Mouse (Mus musculus): ENCODE data around the gene Arid3b. TPM values are rescaled to one million over a fixed set of nuclear protein-coding genes. Genes with fewer than 3 reads are reported as not detected.

Arid3b gene
- polyA plus RNA-seq, 1 experiment: 70.3 TPM

DNA sequence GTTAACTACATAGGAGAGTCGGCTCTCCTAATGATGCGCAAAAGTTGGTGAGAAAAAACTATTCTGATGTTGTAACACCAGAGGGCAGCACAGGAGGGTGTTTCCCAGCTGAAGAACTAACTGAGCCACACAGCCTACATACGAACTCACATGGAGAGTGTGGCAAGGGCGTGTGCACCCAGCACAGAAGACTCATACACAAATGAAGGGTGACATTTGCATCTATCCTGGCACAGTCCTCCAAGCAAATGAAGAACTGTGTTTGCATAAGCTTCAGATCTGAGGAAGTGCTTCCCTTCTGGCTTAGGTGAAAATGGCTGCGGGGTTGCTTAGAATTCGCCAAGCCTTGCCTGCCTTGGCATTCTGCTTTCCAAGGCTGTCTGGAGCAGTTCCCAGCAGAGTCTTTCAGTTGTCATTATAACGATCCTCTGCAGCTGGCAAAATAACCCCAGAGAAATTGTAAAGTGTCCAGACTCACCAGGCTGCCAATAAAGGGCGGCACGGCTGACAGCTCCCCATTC, 25.4 kb upstream of the Arid3b start:
- H3K4me3 ChIP-seq (ENCODE audit: control insufficient read depth, insufficient read depth, low read length): no peak overlapping the region
- no peaks in the 10 kb centered on the region for H3K36me3 ChIP-seq (ENCODE audit: control insufficient read depth, insufficient read depth, low read length)
- TF ChIP-seq POLR2A (IDR thresholded peaks at IDR 0.05; ENCODE audit: control insufficient read depth, extremely low read depth, insufficient read depth, low read length, poor library complexity) (no peak), CTCF (IDR thresholded peaks at IDR 0.05; ENCODE audit: borderline replicate concordance, control insufficient read depth, extremely low read depth, insufficient read depth, low read length, poor library complexity) (no peak)
- peak; percentile 69 for DNase-seq
- no peak overlapping the region for H3K27ac ChIP-seq (ENCODE audit: control insufficient read depth, insufficient read depth, low read length)
- 51% methylated on average over 9 of the region's 9 CpGs for WGBS
- no peaks in the 10 kb centered on the region for H3K27me3 ChIP-seq (ENCODE audit: control insufficient read depth, insufficient read depth, low read length)
- H3K4me1 ChIP-seq (replicated peaks; ENCODE audit: control insufficient read depth, insufficient read depth, low read length): 0 out of 2 replicates have a peak, but pooled peaks cover 2% of the 10 kb centered on the region

DNA sequence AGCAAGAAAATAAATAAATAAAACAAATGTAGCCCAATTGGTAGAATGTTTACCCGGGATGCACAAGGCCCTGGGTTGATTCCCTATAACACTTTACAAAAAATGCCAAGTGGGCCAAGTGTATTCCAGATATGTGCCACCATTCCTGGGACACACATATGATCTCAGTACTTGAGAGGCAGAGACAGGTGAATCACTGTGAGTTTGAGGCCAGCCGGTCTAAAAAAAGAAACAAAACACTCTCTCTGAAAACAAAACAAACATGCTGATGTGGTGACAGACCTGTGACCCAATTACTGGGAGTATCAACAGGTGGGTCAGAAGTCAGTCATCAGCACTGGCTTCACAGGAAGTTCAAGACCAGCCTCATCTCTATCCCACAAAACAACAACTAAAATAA, 19.9 kb upstream of the Arid3b start:
- Histone ChIP-seq H3K4me1 (replicated peaks; ENCODE audit: control insufficient read depth, insufficient read depth, low read length) (no peaks in the 10 kb centered on the region), H3K27me3 (ENCODE audit: control insufficient read depth, insufficient read depth, low read length) (no peaks in the 10 kb centered on the region), H3K27ac (ENCODE audit: control insufficient read depth, insufficient read depth, low read length) (no peak overlapping the region), H3K4me3 (ENCODE audit: control insufficient read depth, insufficient read depth, low read length) (no peak overlapping the region), H3K36me3 (ENCODE audit: control insufficient read depth, insufficient read depth, low read length) (no peaks in the 10 kb centered on the region)
- no peak for DNase-seq
- WGBS: 95% methylated on average over 2 of the region's 2 CpGs
- no peak for TF ChIP-seq CTCF (IDR thresholded peaks at IDR 0.05; ENCODE audit: borderline replicate concordance, control insufficient read depth, extremely low read depth, insufficient read depth, low read length, poor library complexity)
- TF ChIP-seq POLR2A (IDR thresholded peaks at IDR 0.05; ENCODE audit: control insufficient read depth, extremely low read depth, insufficient read depth, low read length, poor library complexity): no peak

DNA sequence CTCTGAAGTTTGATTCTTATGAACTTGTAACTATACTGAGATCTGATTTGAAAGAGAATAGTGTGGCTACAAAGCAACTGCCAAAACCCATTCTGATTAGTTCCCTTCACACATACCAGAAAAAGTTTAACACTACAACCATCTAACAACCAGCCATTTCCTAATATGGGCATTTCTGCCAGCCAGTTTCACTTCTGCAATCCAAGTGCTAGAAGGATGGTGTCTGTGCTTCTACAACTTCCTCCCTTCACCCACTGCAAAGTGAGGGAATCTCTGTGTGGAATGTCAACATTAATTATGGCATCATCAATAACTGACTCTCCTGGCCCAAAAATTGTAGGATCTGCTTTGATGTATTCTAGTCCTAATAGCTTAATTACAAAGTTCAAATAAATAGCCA, 17.7 kb upstream of the Arid3b start:
- Histone ChIP-seq H3K27ac (ENCODE audit: control insufficient read depth, insufficient read depth, low read length) (no peak overlapping the region), H3K36me3 (ENCODE audit: control insufficient read depth, insufficient read depth, low read length) (no peaks in the 10 kb centered on the region), H3K4me3 (ENCODE audit: control insufficient read depth, insufficient read depth, low read length) (no peak overlapping the region), H3K4me1 (replicated peaks; ENCODE audit: control insufficient read depth, insufficient read depth, low read length) (no peaks in the 10 kb centered on the region), H3K27me3 (ENCODE audit: control insufficient read depth, insufficient read depth, low read length) (no peaks in the 10 kb centered on the region)
- TF ChIP-seq CTCF (IDR thresholded peaks at IDR 0.05; ENCODE audit: borderline replicate concordance, control insufficient read depth, extremely low read depth, insufficient read depth, low read length, poor library complexity): no peak
- TF ChIP-seq POLR2A (IDR thresholded peaks at IDR 0.05; ENCODE audit: control insufficient read depth, extremely low read depth, insufficient read depth, low read length, poor library complexity): no peak
- no peak for DNase-seq

- 75% methylated on average over 2 of the region's 2 CpGs for WGBS
- Histone ChIP-seq H3K27ac (ENCODE audit: control insufficient read depth, insufficient read depth, low read length) (no peak overlapping the region), H3K27me3 (ENCODE audit: control insufficient read depth, insufficient read depth, low read length) (no peaks in the 10 kb centered on the region), H3K4me1 (replicated peaks; ENCODE audit: control insufficient read depth, insufficient read depth, low read length) (peaks cover 8% of the 10 kb centered on the region), H3K36me3 (ENCODE audit: control insufficient read depth, insufficient read depth, low read length) (no peaks in the 10 kb centered on the region), H3K4me3 (ENCODE audit: control insufficient read depth, insufficient read depth, low read length) (no peak overlapping the region)
- no peak for DNase-seq
- TF ChIP-seq CTCF (IDR thresholded peaks at IDR 0.05; ENCODE audit: borderline replicate concordance, control insufficient read depth, extremely low read depth, insufficient read depth, low read length, poor library complexity): no peak
Measured at GRCm38 (mm10) chr9:57839032-57839431, 2.4 kb upstream of the Arid3b start.

DNA sequence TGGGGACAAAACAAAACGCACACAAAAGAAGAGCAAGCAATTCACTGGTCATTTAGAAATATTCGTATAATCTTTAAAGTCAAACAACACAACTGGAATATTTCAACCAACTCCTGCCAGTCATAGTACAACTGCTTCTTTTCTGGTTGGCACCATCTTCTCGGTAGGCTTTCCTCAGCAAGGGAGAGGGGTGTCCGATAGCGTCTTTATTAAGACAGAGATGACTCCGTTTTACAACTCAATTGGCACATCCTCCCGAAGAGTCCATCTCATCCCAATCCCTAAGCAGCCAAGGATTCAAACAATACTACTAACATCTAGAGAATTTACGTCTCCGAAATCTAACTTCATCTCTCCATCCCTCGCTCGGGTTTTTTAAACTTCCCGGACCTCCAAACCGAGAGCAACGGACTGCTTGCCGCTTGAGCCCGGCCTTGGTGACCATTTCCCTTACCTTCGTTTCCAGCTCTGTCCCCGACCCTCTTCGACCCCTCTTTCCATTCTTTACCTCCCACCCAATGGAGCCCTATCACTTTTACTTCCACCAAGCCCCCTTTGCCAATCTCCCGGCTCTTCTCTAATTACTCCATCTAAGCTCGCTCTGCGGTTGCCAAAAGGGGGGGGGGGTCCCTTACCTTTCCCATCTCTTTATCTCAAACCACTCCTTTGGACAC, 615 bp downstream of the Arid3b start:
- DNase-seq: no peak
- 0 out of 2 replicates have a peak, but pooled peaks cover 6% of the 10 kb centered on the region for H3K36me3 ChIP-seq (ENCODE audit: control insufficient read depth, insufficient read depth, low read length)
- no peak for TF ChIP-seq CTCF (IDR thresholded peaks at IDR 0.05; ENCODE audit: borderline replicate concordance, control insufficient read depth, extremely low read depth, insufficient read depth, low read length, poor library complexity)
- TF ChIP-seq POLR2A (IDR thresholded peaks at IDR 0.05; ENCODE audit: control insufficient read depth, extremely low read depth, insufficient read depth, low read length, poor library complexity): no peak
- peak overlapping the region; percentile 25 for H3K27ac ChIP-seq (ENCODE audit: control insufficient read depth, insufficient read depth, low read length)
- peak overlapping the region; percentile 63 for H3K4me3 ChIP-seq (ENCODE audit: control insufficient read depth, insufficient read depth, low read length)
- WGBS: 4% methylated on average over 22 of the region's 22 CpGs
- H3K27me3 ChIP-seq (ENCODE audit: control insufficient read depth, insufficient read depth, low read length): no peaks in the 10 kb centered on the region
- H3K4me1 ChIP-seq (replicated peaks; ENCODE audit: control insufficient read depth, insufficient read depth, low read length): peaks cover 26% of the 10 kb centered on the region

- Histone ChIP-seq H3K4me3 (ENCODE audit: control insufficient read depth, insufficient read depth, low read length) (no peak overlapping the region), H3K36me3 (ENCODE audit: control insufficient read depth, insufficient read depth, low read length) (0 out of 2 replicates have a peak, but pooled peaks cover 6% of the 10 kb centered on the region), H3K27ac (ENCODE audit: control insufficient read depth, insufficient read depth, low read length) (no peak overlapping the region), H3K4me1 (replicated peaks; ENCODE audit: control insufficient read depth, insufficient read depth, low read length) (peaks cover 33% of the 10 kb centered on the region), H3K27me3 (ENCODE audit: control insufficient read depth, insufficient read depth, low read length) (no peaks in the 10 kb centered on the region)
- TF ChIP-seq POLR2A (IDR thresholded peaks at IDR 0.05; ENCODE audit: control insufficient read depth, extremely low read depth, insufficient read depth, low read length, poor library complexity) (no peak), CTCF (IDR thresholded peaks at IDR 0.05; ENCODE audit: borderline replicate concordance, control insufficient read depth, extremely low read depth, insufficient read depth, low read length, poor library complexity) (no peak)
- WGBS: 71% methylated on average over 11 of the region's 11 CpGs
- DNase-seq: no peak
Measured at GRCm38 (mm10) chr9:57834629-57835417, 1.8 kb downstream of the Arid3b start.
